15 mouse cellular contexts compared by ENCODE assay signal in genomic region chr16:91835790-91836189, GRCm38 (mm10).
A peak's percentile ranks its signal among the peaks of the same experiment; 100 is the strongest.
DNase-seq lines count a peak whose midpoint lies in the region; ATAC-seq and TF ChIP-seq lines count a peak whose summit lies in the region.
"Had no signal": no experiment of that assay in that cellular context is flagged by ENCODE, and none has a peak within 500 bp of the region (broad histone marks: within the 10 kb centered on the region; RNA-seq: fewer than 3 reads in every experiment).

No protein-coding gene starts in this region.

- no peaks in the 10 kb centered on the region for H3K27me3 ChIP-seq in forebrain, embryonic 13.5 days
- H3K27me3 ChIP-seq in forebrain, embryonic 11.5 days (ENCODE audit: control insufficient read depth, insufficient read depth, low read length): no peaks in the 10 kb centered on the region
- no peaks in the 10 kb centered on the region for H3K27me3 ChIP-seq in neural tube, embryonic 11.5 days (ENCODE audit: control insufficient read depth, insufficient read depth, low read length)
- no peaks in the 10 kb centered on the region for H3K27me3 ChIP-seq in intestine, postnatal 0 days (replicated peaks; ENCODE audit: control insufficient read depth, insufficient read depth, low read length)
- H3K27me3 ChIP-seq: limb, embryonic 13.5 days had no signal

- DNase-seq in forebrain, embryonic 11.5 days (ENCODE audit: low spot score): no peak
- DNase-seq in neural tube, embryonic 11.5 days (ENCODE audit: low spot score): no peak
- no peak for DNase-seq in neural tube, embryonic 10.5 days (ENCODE audit: extremely low spot score, low spot score)
- DNase-seq in heart, postnatal 25 days (ENCODE audit: low spot score): no peak
- no peak for DNase-seq in urinary bladder, postnatal 25 days (ENCODE audit: low spot score)
- DNase-seq: adrenal gland, adult 8-10 months; cerebellum, adult 11 months; cerebellum, postnatal 14 days; gastrocnemius, postnatal 14 days; kidney, postnatal 14 days; right cerebral cortex, postnatal 25 days had no signal

- intact Hi-C loops in heart, postnatal 25 days (cut with DNase I): no loop called here

- ATAC-seq in forebrain, embryonic 13.5 days: no peak
- ATAC-seq in forebrain, embryonic 11.5 days (replicated peaks; ENCODE audit: low FRiP score): no peak
- no peak for ATAC-seq in neural tube, embryonic 11.5 days (ENCODE audit: insufficient read depth, low FRiP score, low TSS enrichment)
- ATAC-seq in intestine, postnatal 0 days: peak; percentile 36; the same call in 1 of the 2 replicates

- H3K4me3 ChIP-seq in forebrain, embryonic 13.5 days: no peak overlapping the region
- H3K4me3 ChIP-seq in forebrain, embryonic 11.5 days (ENCODE audit: low read depth, low read length): no peak overlapping the region
- H3K4me3 ChIP-seq in neural tube, embryonic 11.5 days (ENCODE audit: low read depth, low read length): no peak overlapping the region
- H3K4me3 ChIP-seq in intestine, postnatal 0 days (ENCODE audit: low read depth, low read length): no peak overlapping the region
- H3K4me3 ChIP-seq: limb, embryonic 13.5 days had no signal

- H3K9ac ChIP-seq in forebrain, embryonic 13.5 days: no peak overlapping the region
- H3K9ac ChIP-seq in forebrain, embryonic 11.5 days (ENCODE audit: low read length): no peak overlapping the region
- H3K9ac ChIP-seq in neural tube, embryonic 11.5 days (ENCODE audit: low read length): peak overlapping the region; percentile 24; the same call in 1 of the 2 replicates
- H3K9ac ChIP-seq in intestine, postnatal 0 days (ENCODE audit: low read depth, low read length): no peak overlapping the region
- H3K9ac ChIP-seq: limb, embryonic 13.5 days had no signal

- WGBS in forebrain, embryonic 13.5 days: 76% methylated on average over 6 of the region's 6 CpGs
- 88% methylated on average over 6 of the region's 6 CpGs for WGBS in forebrain, embryonic 11.5 days
- WGBS in neural tube, embryonic 11.5 days: 67% methylated on average over 6 of the region's 6 CpGs
- 60% methylated on average over 6 of the region's 6 CpGs for WGBS in intestine, postnatal 0 days

- no peaks in the 10 kb centered on the region for H3K9me3 ChIP-seq in forebrain, embryonic 13.5 days (replicated peaks)
- H3K9me3 ChIP-seq in forebrain, embryonic 11.5 days (ENCODE audit: control insufficient read depth, low read length): no peaks in the 10 kb centered on the region
- no peaks in the 10 kb centered on the region for H3K9me3 ChIP-seq in neural tube, embryonic 11.5 days (ENCODE audit: control insufficient read depth, low read length)
- no peaks in the 10 kb centered on the region for H3K9me3 ChIP-seq in intestine, postnatal 0 days (ENCODE audit: control insufficient read depth)
- H3K9me3 ChIP-seq: limb, embryonic 13.5 days had no signal

- H3K4me2 ChIP-seq in forebrain, embryonic 13.5 days: no peak overlapping the region
- no peak overlapping the region for H3K4me2 ChIP-seq in forebrain, embryonic 11.5 days (ENCODE audit: low read depth, low read length, severe bottlenecking)
- H3K4me2 ChIP-seq in neural tube, embryonic 11.5 days (ENCODE audit: low read depth): no peak overlapping the region
- H3K4me2 ChIP-seq in intestine, postnatal 0 days (replicated peaks; ENCODE audit: low read depth): no peak overlapping the region
- H3K4me2 ChIP-seq: limb, embryonic 13.5 days had no signal

- peaks cover 26% of the 10 kb centered on the region for H3K36me3 ChIP-seq in forebrain, embryonic 13.5 days (ENCODE audit: poor library complexity, severe bottlenecking)
- H3K36me3 ChIP-seq in forebrain, embryonic 11.5 days (ENCODE audit: control insufficient read depth, insufficient read depth, low read length): no peaks in the 10 kb centered on the region; the same call in 1 of the 2 replicates
- H3K36me3 ChIP-seq in neural tube, embryonic 11.5 days (ENCODE audit: control insufficient read depth, insufficient read depth, low read length): no peaks in the 10 kb centered on the region; the same call in 1 of the 2 replicates
- H3K36me3 ChIP-seq in intestine, postnatal 0 days (ENCODE audit: control insufficient read depth, insufficient read depth): peaks cover 15% of the 10 kb centered on the region; the same call in 1 of the 2 replicates

- peak overlapping the region; percentile 35; the same call in 1 of the 2 replicates for H3K27ac ChIP-seq in forebrain, embryonic 13.5 days
- no peak overlapping the region; the same call in 1 of the 2 replicates for H3K27ac ChIP-seq in forebrain, embryonic 11.5 days (ENCODE audit: low read depth, low read length)
- peak overlapping the region; percentile 77 for H3K27ac ChIP-seq in neural tube, embryonic 11.5 days (ENCODE audit: low read depth, low read length)
- H3K27ac ChIP-seq in intestine, postnatal 0 days (ENCODE audit: low read depth, low read length): no peak overlapping the region
- H3K27ac ChIP-seq: limb, embryonic 13.5 days; stomach, postnatal 0 days had no signal

- peaks cover 25% of the 10 kb centered on the region for H3K4me1 ChIP-seq in forebrain, embryonic 13.5 days
- peaks cover 10% of the 10 kb centered on the region; the same call in 1 of the 2 replicates for H3K4me1 ChIP-seq in forebrain, embryonic 11.5 days (replicated peaks; ENCODE audit: control insufficient read depth, insufficient read depth, low read length)
- peaks cover 31% of the 10 kb centered on the region for H3K4me1 ChIP-seq in neural tube, embryonic 11.5 days (ENCODE audit: control insufficient read depth, insufficient read depth, low read length)
- peaks cover 6% of the 10 kb centered on the region; the same call in 1 of the 2 replicates for H3K4me1 ChIP-seq in intestine, postnatal 0 days (replicated peaks; ENCODE audit: control insufficient read depth, insufficient read depth, low read length)

- no peak for TF ChIP-seq CTCF in intestine, postnatal 0 days (IDR thresholded peaks at IDR 0.05; ENCODE audit: low read depth)

Comparison
In these comparisons a context has a peak if more than half of its experiments do, and no peak if none do; other contexts are left out.
1. H3K27ac ChIP-seq: peak in forebrain, embryonic 13.5 days (single experiment) and neural tube, embryonic 11.5 days (single experiment); none in forebrain, embryonic 11.5 days (single experiment) and intestine, postnatal 0 days (single experiment).